Mouse (Mus musculus) liver, embryonic 12.5 days (tissue): ENCODE results near the gene Slc38a1. TPM values are rescaled to one million over a fixed set of nuclear protein-coding genes. Genes with fewer than 3 reads are reported as not detected.

Experiments used
- ATAC-seq: fragments of 200-750 bp; cut with Nextera tagmentation; 2 replicates; pipeline ENCODE4 v1.8.0; 2017; ENCODE audit warnings: moderate number of reproducible peaks, mild to moderate bottlenecking, moderate library complexity
- H3K27ac ChIP-seq: fragments of 300-500 bp; sonication (generic); 2 replicates; pipeline ENCODE4 v1.5.1; 2016; ENCODE audit warnings: mild to moderate bottlenecking
- H3K27me3 ChIP-seq: fragments of 300-500 bp; sonication (generic); replicated peaks from 2 replicates; pipeline ENCODE4 v1.6.1; 2016; ENCODE audit warnings: mild to moderate bottlenecking, moderate library complexity
- H3K36me3 ChIP-seq: fragments of 300-500 bp; sonication (generic); 2 replicates; pipeline ENCODE4 v1.6.1; 2016; ENCODE audit warnings: mild to moderate bottlenecking, moderate library complexity
- H3K4me1 ChIP-seq: fragments of 300-500 bp; sonication (generic); 2 replicates; pipeline ENCODE4 v1.6.1; 2016
- H3K4me2 ChIP-seq: fragments of 300-500 bp; sonication (generic); 2 replicates; pipeline ENCODE4 v1.6.1; 2016; ENCODE audit warnings: mild to moderate bottlenecking, moderate library complexity
- H3K4me3 ChIP-seq: fragments of 300-500 bp; sonication (generic); 2 replicates; pipeline ENCODE4 v1.5.1; 2016; ENCODE audit warnings: mild to moderate bottlenecking, moderate library complexity
- H3K9ac ChIP-seq: fragments of 300-500 bp; sonication (generic); 2 replicates; pipeline ENCODE4 v1.6.1; 2016; ENCODE audit warnings: mild to moderate bottlenecking, moderate library complexity
- H3K9me3 ChIP-seq: fragments of 300-500 bp; sonication (generic); replicated peaks from 2 replicates; pipeline ENCODE4 v1.6.1; 2016; ENCODE audit warnings: mild to moderate bottlenecking, moderate library complexity
- WGBS: fragments of 180-500 bp; shearing (Covaris S2); methylation state at CpG from one replicate; pipeline ENCODE4 v1.1.7; 2016; ENCODE audit not compliant: insufficient replicate concordance; 5-methylcytosine and 5-hydroxymethylcytosine counted together
- polyA plus RNA-seq: library from polyadenylated mRNA; unstranded; fragments of >200 nt; fragmentation: Nextera tagmentation; extraction: Ambion mirVana; gene quantifications from 2 replicates; pipeline ENCODE4 v1.2.1, GENCODE M21; 2016

Slc38a1 gene
- polyA plus RNA-seq, 1 experiment from 2014 or later, result 41.1 TPM

DNA sequence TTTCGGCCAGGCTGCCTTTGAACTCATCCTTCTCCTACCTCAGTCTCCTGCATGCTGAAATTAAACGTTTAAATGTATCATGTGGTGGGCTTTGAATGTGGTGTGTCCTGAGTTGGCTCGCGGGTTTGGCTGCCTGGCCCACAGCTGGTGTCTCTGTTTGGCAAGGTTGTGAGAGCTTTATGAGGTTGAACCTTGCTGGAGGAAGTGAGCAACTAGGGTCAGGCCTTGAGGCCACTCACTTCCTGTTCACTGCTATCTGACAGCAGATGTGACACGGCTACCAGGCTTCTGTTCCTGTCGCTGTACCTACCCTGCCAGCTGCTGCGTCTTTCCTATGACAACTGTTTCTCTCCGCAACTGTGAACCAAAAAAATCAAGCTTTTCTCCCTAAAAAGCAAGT, 12.0 kb upstream of the Slc38a1 start:
- Histone ChIP-seq H3K36me3 (no peaks in the 10 kb centered on the region), H3K4me2 (peak overlapping the region; percentile 39), H3K9me3 (no peaks in the 10 kb centered on the region), H3K27me3 (no peaks in the 10 kb centered on the region), H3K4me3 (no peak overlapping the region), H3K4me1 (peaks cover 17% of the 10 kb centered on the region), H3K9ac (0 out of 2 replicates have a peak overlapping the region, but pooled peaks have one; percentile 4), H3K27ac (peak overlapping the region; percentile 69)
- 17% methylated on average over 8 of the region's 8 CpGs for WGBS
- peak; percentile 82 for ATAC-seq

DNA sequence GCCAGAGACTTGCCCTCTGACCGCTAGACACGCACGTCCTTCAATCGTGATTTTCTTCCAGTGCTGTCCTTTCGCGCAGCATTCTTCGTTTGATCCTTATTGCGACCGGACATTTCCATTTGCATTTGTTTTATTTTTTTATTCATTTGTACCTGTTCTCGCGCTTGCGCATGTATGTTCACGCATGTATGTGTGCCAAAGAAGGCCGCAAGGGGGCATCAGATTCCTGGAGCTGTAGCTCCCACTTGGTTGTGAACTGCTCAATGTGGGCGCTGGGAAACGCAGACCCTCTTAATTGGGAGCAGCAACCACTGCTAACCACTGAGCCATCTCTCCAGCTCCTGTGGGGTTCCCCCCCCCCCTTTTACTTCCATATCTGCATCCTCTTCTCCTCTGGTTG, 10.3 kb upstream of the Slc38a1 start:
- Histone ChIP-seq H3K4me1 (peaks cover 17% of the 10 kb centered on the region), H3K4me3 (no peak overlapping the region), H3K9me3 (no peaks in the 10 kb centered on the region), H3K27me3 (no peaks in the 10 kb centered on the region), H3K9ac (no peak overlapping the region), H3K36me3 (no peaks in the 10 kb centered on the region), H3K27ac (no peak overlapping the region), H3K4me2 (no peak overlapping the region)
- ATAC-seq, result no peak
- 88% methylated on average over 16 of the region's 16 CpGs for WGBS

DNA sequence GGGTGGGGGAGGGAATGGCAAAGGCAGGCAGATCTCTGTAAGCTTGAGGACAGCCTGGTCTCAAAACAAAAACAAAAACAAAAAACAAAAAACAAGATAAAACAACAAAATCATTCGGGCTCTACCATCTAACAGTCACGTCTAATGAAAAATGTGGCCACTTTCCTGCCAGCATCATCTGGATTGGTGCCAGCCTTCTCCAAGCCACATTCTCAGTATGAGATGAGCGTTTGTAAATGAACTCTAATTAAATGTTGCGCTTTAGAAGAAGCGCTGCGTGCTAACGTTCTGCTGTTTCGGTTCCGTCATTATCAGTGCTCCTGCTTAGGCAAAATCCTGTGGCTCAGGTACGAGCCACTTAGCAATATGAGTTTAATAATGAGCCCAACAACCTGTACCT, 9.8 kb upstream of the Slc38a1 start:
- ATAC-seq, result no peak
- 84% methylated on average over 10 of the region's 10 CpGs for WGBS

GRCm38 (mm10) chr15:96647376-96647775, 4.7 kb upstream of the Slc38a1 start:
- H3K4me1 ChIP-seq, result peaks cover 24% of the 10 kb centered on the region
- no peak overlapping the region for H3K4me3 ChIP-seq
- peak overlapping the region; percentile 43 for H3K4me2 ChIP-seq
- H3K27ac ChIP-seq, result no peak overlapping the region
- no peak for ATAC-seq
- 27% methylated on average over 15 of the region's 15 CpGs for WGBS
- no peaks in the 10 kb centered on the region for H3K27me3 ChIP-seq
- H3K9me3 ChIP-seq, result no peaks in the 10 kb centered on the region
- no peak overlapping the region for H3K9ac ChIP-seq
- H3K36me3 ChIP-seq, result no peaks in the 10 kb centered on the region

More for the DNA sequence above, 9.8 kb upstream of the Slc38a1 start:
- no peaks in the 10 kb centered on the region for H3K9me3 ChIP-seq
- peaks cover 21% of the 10 kb centered on the region for H3K4me1 ChIP-seq
- H3K36me3 ChIP-seq, result no peaks in the 10 kb centered on the region
- no peak overlapping the region for H3K4me3 ChIP-seq
- no peak overlapping the region for H3K27ac ChIP-seq
- H3K4me2 ChIP-seq, result no peak overlapping the region
- H3K27me3 ChIP-seq, result no peaks in the 10 kb centered on the region
- no peak overlapping the region for H3K9ac ChIP-seq

GRCm38 (mm10) chr15:96641821-96642435, 785 bp downstream of the Slc38a1 start:
- Histone ChIP-seq H3K9ac (peak overlapping the region; percentile 78), H3K36me3 (peaks cover 12% of the 10 kb centered on the region), H3K4me2 (peak overlapping the region; percentile 98), H3K4me1 (peaks cover 47% of the 10 kb centered on the region), H3K9me3 (no peaks in the 10 kb centered on the region), H3K27me3 (no peaks in the 10 kb centered on the region), H3K4me3 (peak overlapping the region; percentile 72), H3K27ac (peak overlapping the region; percentile 83)
- WGBS, result under 1% methylated on average over 31 of the region's 31 CpGs
- peak; percentile 44 for ATAC-seq

DNA sequence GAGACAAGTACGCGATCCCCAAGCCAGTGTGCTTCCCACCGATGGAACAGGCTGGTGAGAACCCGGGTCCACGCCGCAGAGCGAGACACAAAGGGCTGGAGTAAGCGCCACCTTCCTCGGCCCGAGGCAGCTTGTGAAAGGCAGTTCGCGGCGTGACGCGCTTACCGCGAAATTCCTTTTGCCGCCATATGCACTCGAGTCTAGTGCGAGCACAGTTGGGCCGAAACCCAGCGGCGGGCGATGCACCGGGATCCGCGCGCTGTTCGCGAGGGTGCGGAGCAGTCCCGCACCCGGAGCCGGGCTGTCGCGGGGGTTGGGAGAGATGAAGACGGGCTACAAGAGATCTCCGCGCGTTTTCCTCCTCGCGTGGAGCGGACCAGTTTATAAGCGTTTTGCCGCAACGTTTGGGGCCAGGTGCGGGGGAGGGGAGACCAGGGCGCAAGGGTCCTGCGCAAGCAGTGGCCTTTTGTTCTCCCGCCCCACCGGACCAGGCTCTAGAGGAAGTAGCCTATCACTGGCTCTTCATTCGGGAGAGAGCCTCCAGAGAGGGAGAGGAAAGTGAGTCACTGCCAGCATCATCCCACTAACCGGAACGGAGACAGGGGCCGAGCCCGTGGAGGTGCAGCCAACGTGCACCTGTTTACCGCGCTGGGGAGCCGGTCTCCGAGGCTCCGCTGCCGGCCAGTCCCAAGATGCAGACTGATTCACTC, 1.4 kb downstream of the Slc38a1 start:
- peak overlapping the region; percentile 72 for H3K4me3 ChIP-seq
- peak overlapping the region; percentile 98 for H3K4me2 ChIP-seq
- ATAC-seq, result peak; percentile 48
- H3K9me3 ChIP-seq, result no peaks in the 10 kb centered on the region
- H3K27me3 ChIP-seq, result no peaks in the 10 kb centered on the region
- H3K27ac ChIP-seq, result peak overlapping the region; percentile 83
- peaks cover 17% of the 10 kb centered on the region for H3K36me3 ChIP-seq
- H3K4me1 ChIP-seq, result peaks cover 44% of the 10 kb centered on the region
- WGBS, result under 1% methylated on average over 63 of the region's 63 CpGs
- H3K9ac ChIP-seq, result peak overlapping the region; percentile 78

DNA sequence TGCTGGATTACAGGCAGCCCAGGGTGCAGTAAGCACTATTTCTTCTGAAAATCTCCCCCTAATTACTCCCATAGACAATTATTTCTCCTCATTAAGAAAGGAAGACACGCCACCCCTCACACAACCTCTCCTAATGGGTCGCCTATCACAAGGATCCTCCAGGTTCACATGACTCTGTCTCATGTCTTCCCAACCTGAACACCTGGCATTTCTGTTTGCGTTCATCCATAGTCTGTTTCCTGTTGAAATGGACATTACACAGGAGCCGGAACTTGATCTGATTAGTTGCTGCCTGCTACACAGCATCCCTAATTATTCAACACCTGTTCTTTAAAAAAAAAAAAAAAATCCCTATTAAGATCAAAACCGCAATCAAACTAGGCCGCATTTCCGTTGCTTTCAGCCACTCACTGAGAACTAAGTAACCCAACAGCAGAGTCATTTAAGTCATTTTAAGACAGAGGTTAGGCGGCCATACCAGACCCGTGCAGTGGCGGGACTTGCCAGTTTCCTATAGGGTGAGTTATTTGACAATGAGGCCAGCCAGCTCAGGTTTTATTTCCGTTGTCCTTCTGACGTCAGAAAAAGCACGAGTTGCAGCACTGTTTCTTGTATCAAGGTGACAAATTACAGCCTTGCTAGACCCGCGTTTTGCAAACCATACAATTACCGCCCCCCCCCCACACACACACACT, 2.3 kb downstream of the Slc38a1 start:
- peak overlapping the region; percentile 72 for H3K4me3 ChIP-seq
- H3K36me3 ChIP-seq, result peaks cover 25% of the 10 kb centered on the region
- WGBS, result 8% methylated on average over 16 of the region's 16 CpGs
- H3K9me3 ChIP-seq, result no peaks in the 10 kb centered on the region
- H3K4me2 ChIP-seq, result peak overlapping the region; percentile 98
- 0 out of 2 replicates have a peak, but pooled peaks have one; percentile 35 for ATAC-seq
- peak overlapping the region; percentile 83; the same call in 1 of the 2 replicates for H3K27ac ChIP-seq
- H3K4me1 ChIP-seq, result peaks cover 44% of the 10 kb centered on the region
- H3K9ac ChIP-seq, result peak overlapping the region; percentile 78
- H3K27me3 ChIP-seq, result no peaks in the 10 kb centered on the region

DNA sequence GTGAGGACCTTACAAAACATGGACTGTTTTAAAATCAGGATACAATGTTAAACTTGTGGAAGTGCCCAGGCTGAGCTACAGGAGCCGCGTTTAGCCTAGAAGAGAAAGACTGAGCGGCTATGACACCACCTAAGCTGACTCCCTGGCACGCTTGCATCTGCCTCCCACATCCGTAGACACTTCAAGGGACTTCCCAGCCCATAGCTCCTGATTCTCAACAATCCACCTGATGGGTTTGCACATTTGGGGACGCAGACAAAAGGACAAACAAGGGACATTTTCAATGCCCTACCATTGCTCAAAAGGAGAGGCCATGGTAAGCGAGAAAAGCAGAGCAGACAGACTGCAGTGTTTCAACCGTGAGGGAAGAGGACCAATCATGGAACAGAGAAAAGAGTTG, 3.1 kb downstream of the Slc38a1 start:
- Histone ChIP-seq H3K9ac (peak overlapping the region; percentile 78; the same call in 1 of the 2 replicates), H3K4me3 (0 out of 2 replicates have a peak overlapping the region, but pooled peaks have one; percentile 1)

GRCm38 (mm10) chr15:96638656-96639055, 4.1 kb downstream of the Slc38a1 start:
- Histone ChIP-seq H3K4me1 (peaks cover 42% of the 10 kb centered on the region), H3K9ac (no peak overlapping the region), H3K36me3 (peaks cover 41% of the 10 kb centered on the region), H3K4me3 (no peak overlapping the region), H3K27me3 (no peaks in the 10 kb centered on the region), H3K27ac (no peak overlapping the region), H3K4me2 (no peak overlapping the region), H3K9me3 (no peaks in the 10 kb centered on the region)
- ATAC-seq, result no peak
- 68% methylated on average over 2 of the region's 2 CpGs for WGBS

More for the DNA sequence above, 3.1 kb downstream of the Slc38a1 start:
- WGBS, result 74% methylated on average over 8 of the region's 8 CpGs
- Histone ChIP-seq H3K9me3 (no peaks in the 10 kb centered on the region), H3K4me2 (peak overlapping the region; percentile 98), H3K36me3 (peaks cover 33% of the 10 kb centered on the region), H3K4me1 (peaks cover 44% of the 10 kb centered on the region), H3K27ac (no peak overlapping the region), H3K27me3 (no peaks in the 10 kb centered on the region)
- ATAC-seq, result no peak

DNA sequence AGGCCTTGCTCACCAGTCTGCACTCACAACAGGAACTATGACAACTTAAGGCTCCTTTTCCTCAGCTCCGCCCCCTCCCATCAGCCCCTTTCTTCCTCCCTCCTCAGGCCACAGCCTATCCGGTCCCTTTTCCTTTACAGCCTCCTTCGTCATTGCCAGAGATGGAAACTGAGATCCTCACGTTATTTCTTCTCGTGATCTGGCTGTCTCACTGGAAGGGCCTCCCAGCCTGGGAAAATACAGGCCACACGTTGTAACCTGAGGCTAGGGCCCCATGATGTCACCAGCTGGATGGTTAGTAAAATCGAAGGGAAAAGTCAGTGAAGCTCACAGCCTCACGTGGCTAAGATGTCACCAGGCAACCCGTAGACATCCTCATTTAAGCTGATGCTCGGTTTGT, 4.5 kb downstream of the Slc38a1 start:
- no peak for ATAC-seq
- H3K9me3 ChIP-seq, result no peaks in the 10 kb centered on the region
- no peak overlapping the region for H3K4me3 ChIP-seq
- peak overlapping the region; percentile 29 for H3K4me2 ChIP-seq
- H3K4me1 ChIP-seq, result peaks cover 39% of the 10 kb centered on the region
- no peak overlapping the region for H3K9ac ChIP-seq
- no peak overlapping the region for H3K27ac ChIP-seq
- WGBS, result 46% methylated on average over 10 of the region's 10 CpGs
- H3K36me3 ChIP-seq, result peaks cover 46% of the 10 kb centered on the region
- no peaks in the 10 kb centered on the region for H3K27me3 ChIP-seq

DNA sequence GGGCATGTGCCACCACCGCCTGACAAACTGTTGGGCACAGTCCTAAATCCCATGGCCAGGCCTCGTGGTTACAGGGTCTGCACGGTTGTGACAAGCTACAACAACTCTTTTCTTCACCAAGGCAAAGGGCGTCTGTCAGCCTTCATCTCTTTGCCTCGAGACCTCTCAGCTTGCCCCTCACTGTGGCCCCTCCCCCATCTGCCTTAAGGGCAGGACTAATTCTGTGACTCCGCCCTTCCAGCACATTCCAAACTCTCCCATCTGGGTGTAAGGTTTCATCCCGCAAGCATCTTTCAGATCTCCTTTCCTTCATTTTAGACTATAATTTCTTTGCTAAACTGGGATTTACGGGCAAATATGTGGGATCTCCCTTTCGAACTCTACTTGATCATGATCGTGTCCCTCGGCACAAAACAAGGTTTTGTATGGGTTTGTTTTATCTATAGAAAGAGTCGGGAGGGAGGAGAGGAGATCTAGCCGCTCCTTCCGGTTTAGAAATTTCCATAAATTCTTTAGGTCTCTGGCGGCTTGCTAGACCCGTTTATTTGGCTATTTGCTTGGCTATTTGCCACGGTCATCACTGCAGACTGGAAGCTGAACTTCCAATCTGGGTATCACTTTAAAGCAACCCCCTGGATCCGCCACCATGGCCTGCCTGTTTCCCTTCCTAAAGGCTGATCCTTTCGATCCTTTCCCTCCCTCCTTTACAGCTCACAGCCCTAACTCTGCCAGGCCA, 7.9 kb downstream of the Slc38a1 start:
- H3K9me3 ChIP-seq, result no peaks in the 10 kb centered on the region
- H3K27ac ChIP-seq, result no peak overlapping the region
- H3K36me3 ChIP-seq, result peaks cover 57% of the 10 kb centered on the region
- H3K4me1 ChIP-seq, result peaks cover 32% of the 10 kb centered on the region
- no peak for ATAC-seq
- H3K9ac ChIP-seq, result no peak overlapping the region
- H3K27me3 ChIP-seq, result no peaks in the 10 kb centered on the region
- 84% methylated on average over 19 of the region's 19 CpGs for WGBS
- H3K4me3 ChIP-seq, result no peak overlapping the region
- H3K4me2 ChIP-seq, result no peak overlapping the region
